Mouse (Mus musculus) hindbrain, embryonic 15.5 days (tissue): Measurements from ENCODE around the gene Ccdc84. TPM values are rescaled to one million over a fixed set of nuclear protein-coding genes. Genes with fewer than 3 reads are reported as not detected.
"Not testable (repeated sequence)": the region's sequence is repeated elsewhere in the genome, so short reads cannot be mapped to it uniquely, and the experiment has no call there.

Experiments
- ATAC-seq: fragments of 200-750 bp; cut with Nextera tagmentation; 2 replicates; pipeline ENCODE4 v1.8.0; 2017; ENCODE audit warnings: low read depth, moderate number of reproducible peaks, moderate TSS enrichment; ENCODE audit not compliant: low FRiP score
- H3K27ac ChIP-seq: fragments of 300-500 bp; sonication (generic); replicated peaks from 2 replicates; pipeline ENCODE4 v1.5.1; 2015; ENCODE audit warnings: mild to moderate bottlenecking, inconsistent platforms
- H3K27me3 ChIP-seq: fragments of 300-500 bp; sonication (generic); 2 replicates; pipeline ENCODE4 v1.6.1; 2015; ENCODE audit warnings: control low read depth, inconsistent platforms
- H3K36me3 ChIP-seq: fragments of 300-500 bp; sonication (generic); 2 replicates; pipeline ENCODE4 v1.6.1; 2015; ENCODE audit warnings: control low read depth, inconsistent platforms
- H3K4me1 ChIP-seq: fragments of 300-500 bp; sonication (generic); replicated peaks from 2 replicates; pipeline ENCODE4 v1.6.1; 2015; ENCODE audit warnings: control low read depth, inconsistent platforms
- H3K4me2 ChIP-seq: fragments of 300-500 bp; sonication (generic); 2 replicates; pipeline ENCODE4 v1.6.1; 2015; ENCODE audit warnings: moderate library complexity, mild to moderate bottlenecking, inconsistent platforms
- H3K4me3 ChIP-seq: fragments of 300-500 bp; sonication (generic); 2 replicates; pipeline ENCODE4 v1.5.1; 2015; ENCODE audit warnings: mild to moderate bottlenecking, inconsistent platforms
- H3K9ac ChIP-seq: fragments of 300-500 bp; sonication (generic); 2 replicates; pipeline ENCODE4 v1.6.1; 2015; ENCODE audit warnings: inconsistent platforms
- H3K9me3 ChIP-seq: fragments of 300-500 bp; sonication (generic); 2 replicates; pipeline ENCODE4 v1.6.1; 2016; ENCODE audit warnings: control low read depth, inconsistent platforms
- WGBS: fragments of 180-500 bp; shearing (Covaris S2); methylation state at CpG from one replicate; pipeline ENCODE4 v1.1.7; 2015; 5-methylcytosine and 5-hydroxymethylcytosine counted together
- microRNA-seq: library from miRNA; unstranded; fragments of <30 nt; microRNA quantifications from one replicate; pipeline ENCODE4, GENCODE M21; 2016
- polyA plus RNA-seq: library from polyadenylated mRNA; unstranded; fragments of >200 nt; fragmentation: Nextera tagmentation; extraction: Ambion mirVana; gene quantifications from 2 replicates; pipeline ENCODE4 v1.2.1, GENCODE M21; 2015

Ccdc84 gene
- polyA plus RNA-seq, 1 experiment from 2014 or later, result 34.9 TPM

DNA sequence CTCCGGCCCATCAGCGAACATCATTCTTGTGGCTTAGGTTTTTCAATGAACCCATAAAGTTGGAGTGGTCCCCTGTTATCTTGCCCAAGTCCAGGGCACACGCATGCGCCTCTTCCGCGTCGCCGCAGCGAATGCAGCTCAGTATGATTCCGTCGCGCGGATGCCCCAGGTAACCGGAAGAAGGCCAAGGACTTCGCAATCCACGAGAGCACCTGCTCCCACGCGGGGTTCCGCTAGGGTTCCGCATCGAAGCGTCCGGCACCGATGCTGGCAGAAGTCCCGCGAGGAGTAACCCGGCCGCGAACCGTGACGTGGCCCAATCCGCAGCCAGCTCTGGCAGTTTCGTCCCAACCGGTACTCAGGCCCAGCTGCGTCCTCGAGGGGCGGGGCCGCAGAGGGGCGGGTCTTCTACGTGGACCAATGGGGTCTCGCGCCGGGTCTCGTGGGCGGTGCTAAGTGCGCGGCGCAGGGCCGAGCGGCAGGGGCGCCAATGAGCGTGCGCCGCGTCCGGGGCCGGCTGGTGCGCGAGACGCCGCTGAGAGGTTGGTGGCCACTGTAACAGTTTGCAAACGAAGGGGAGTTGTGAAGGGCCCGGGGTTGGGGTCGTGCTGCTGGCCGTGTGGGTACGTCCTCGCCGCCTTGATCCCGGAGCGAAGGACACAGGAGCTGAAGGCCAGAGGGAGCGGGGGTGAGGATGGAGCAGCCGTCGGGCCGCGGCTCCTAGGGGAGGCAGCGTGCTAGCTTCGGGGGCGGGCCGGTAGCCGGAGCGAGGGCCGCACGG is 39.1 kb downstream of the Ccdc84 start, which contains the start of gene Hyou1:
Gene Hyou1, plus strand, starts transcription at position 437 of the 781 bp plus-strand sequence.
- Histone ChIP-seq H3K36me3 (peaks cover 34% of the 10 kb centered on the region), H3K4me2 (peak within 1 kb of the TSS; percentile 95), H3K4me1 (peaks cover 22% of the 10 kb centered on the region), H3K4me3 (peak within 1 kb of the TSS; percentile 77), H3K9me3 (no peaks in the 10 kb centered on the region), H3K27ac (peak within 1 kb of the TSS; percentile 89), H3K9ac (peak within 1 kb of the TSS; percentile 83), H3K27me3 (no peaks in the 10 kb centered on the region)
- ATAC-seq, result peak; percentile 98
- WGBS, result under 1% methylated on average over 80 of the region's 83 CpGs

GRCm38 (mm10) chr9:44378153-44378730 is 40.1 kb downstream of the Ccdc84 start:
- peak overlapping the region; percentile 89 for H3K27ac ChIP-seq
- no peak for ATAC-seq
- H3K9me3 ChIP-seq, result no peaks in the 10 kb centered on the region
- WGBS, result 90% methylated on average over 5 of the region's 5 CpGs
- H3K4me3 ChIP-seq, result peak overlapping the region; percentile 77
- no peaks in the 10 kb centered on the region for H3K27me3 ChIP-seq
- peak overlapping the region; percentile 62 for H3K4me2 ChIP-seq
- H3K4me1 ChIP-seq, result peaks cover 22% of the 10 kb centered on the region
- H3K36me3 ChIP-seq, result peaks cover 24% of the 10 kb centered on the region
- H3K9ac ChIP-seq, result peak overlapping the region; percentile 62

DNA sequence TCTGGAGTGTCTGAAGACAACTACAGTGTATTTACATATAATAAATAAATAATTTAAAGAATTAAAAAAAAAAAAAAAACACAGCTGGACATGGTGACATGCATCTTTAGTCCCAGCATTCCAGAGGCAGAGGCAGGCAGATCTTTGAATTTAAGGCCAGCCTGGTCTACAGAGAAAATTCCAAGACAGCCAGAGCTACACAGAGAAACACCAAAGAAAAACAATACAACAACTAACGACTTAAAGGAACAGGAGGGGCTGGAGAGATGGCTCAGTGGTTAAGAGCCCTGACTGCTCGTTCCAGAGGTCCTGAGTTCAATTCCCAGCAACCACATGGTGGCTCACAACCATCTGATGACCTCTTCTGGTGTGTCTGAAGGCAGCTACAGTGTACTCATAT is 41.0 kb downstream of the Ccdc84 start:
- H3K9me3 ChIP-seq, H3K4me2 ChIP-seq, H3K4me3 ChIP-seq, ATAC-seq, H3K27ac ChIP-seq, H3K9ac ChIP-seq, H3K27me3 ChIP-seq: not testable (repeated sequence)
- Histone ChIP-seq H3K36me3 (peaks cover 15% of the 10 kb centered on the region), H3K4me1 (peaks cover 22% of the 10 kb centered on the region)
- 76% methylated on average over 2 of the region's 2 CpGs for WGBS

GRCm38 (mm10) chr9:44376141-44376540 is 42.2 kb downstream of the Ccdc84 start:
- H3K4me1 ChIP-seq, result peaks cover 22% of the 10 kb centered on the region
- no peak overlapping the region for H3K27ac ChIP-seq
- no peak for ATAC-seq
- H3K27me3 ChIP-seq, result no peaks in the 10 kb centered on the region
- no peak overlapping the region for H3K9ac ChIP-seq
- WGBS, result 87% methylated on average over 6 of the region's 6 CpGs
- H3K36me3 ChIP-seq, result 0 out of 2 replicates have a peak, but pooled peaks cover 4% of the 10 kb centered on the region
- H3K4me3 ChIP-seq, result no peak overlapping the region
- H3K4me2 ChIP-seq, result no peak overlapping the region
- H3K9me3 ChIP-seq, result no peaks in the 10 kb centered on the region

DNA sequence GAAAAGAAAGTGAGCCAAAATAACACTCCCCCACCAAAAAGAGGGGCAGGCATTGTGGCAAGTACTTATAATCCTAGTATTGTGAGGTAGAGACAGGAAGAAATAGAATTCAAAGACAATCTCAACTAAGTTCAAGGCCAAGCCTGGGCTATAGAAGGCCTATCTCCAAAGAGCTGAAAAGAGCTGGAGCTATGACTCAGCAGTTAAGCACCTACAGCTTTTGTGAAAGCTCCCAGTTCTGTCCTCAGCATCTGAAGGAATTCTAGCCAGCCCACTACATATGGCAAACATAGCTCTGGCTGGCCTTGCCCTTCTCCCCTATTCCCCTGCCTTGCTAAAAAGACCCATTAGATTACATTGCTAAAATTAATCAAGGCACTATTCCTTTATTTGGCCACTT is 45.0 kb downstream of the Ccdc84 start:
- no peaks in the 10 kb centered on the region for H3K27me3 ChIP-seq
- no peak overlapping the region for H3K27ac ChIP-seq
- no peaks in the 10 kb centered on the region for H3K36me3 ChIP-seq
- peaks cover 7% of the 10 kb centered on the region for H3K4me1 ChIP-seq
- H3K4me3 ChIP-seq, result no peak overlapping the region
- no peak overlapping the region for H3K9ac ChIP-seq
- ATAC-seq, result no peak
- no peak overlapping the region for H3K4me2 ChIP-seq
- no peaks in the 10 kb centered on the region for H3K9me3 ChIP-seq

GRCm38 (mm10) chr9:44364480-44364879 is 53.9 kb downstream of the Ccdc84 start:
- 66% methylated on average over 3 of the region's 3 CpGs for WGBS
- Histone ChIP-seq H3K9me3 (no peaks in the 10 kb centered on the region), H3K27me3 (no peaks in the 10 kb centered on the region), H3K4me3 (no peak overlapping the region), H3K4me2 (no peak overlapping the region), H3K36me3 (peaks cover 5% of the 10 kb centered on the region), H3K27ac (no peak overlapping the region), H3K4me1 (peaks cover 9% of the 10 kb centered on the region), H3K9ac (no peak overlapping the region)
- no peak for ATAC-seq

GRCm38 (mm10) chr9:44361931-44362330 is 56.4 kb downstream of the Ccdc84 start:
- ATAC-seq, result peak; percentile 31; the same call in 1 of the 2 replicates
- WGBS, result 43% methylated on average over 4 of the region's 4 CpGs

DNA sequence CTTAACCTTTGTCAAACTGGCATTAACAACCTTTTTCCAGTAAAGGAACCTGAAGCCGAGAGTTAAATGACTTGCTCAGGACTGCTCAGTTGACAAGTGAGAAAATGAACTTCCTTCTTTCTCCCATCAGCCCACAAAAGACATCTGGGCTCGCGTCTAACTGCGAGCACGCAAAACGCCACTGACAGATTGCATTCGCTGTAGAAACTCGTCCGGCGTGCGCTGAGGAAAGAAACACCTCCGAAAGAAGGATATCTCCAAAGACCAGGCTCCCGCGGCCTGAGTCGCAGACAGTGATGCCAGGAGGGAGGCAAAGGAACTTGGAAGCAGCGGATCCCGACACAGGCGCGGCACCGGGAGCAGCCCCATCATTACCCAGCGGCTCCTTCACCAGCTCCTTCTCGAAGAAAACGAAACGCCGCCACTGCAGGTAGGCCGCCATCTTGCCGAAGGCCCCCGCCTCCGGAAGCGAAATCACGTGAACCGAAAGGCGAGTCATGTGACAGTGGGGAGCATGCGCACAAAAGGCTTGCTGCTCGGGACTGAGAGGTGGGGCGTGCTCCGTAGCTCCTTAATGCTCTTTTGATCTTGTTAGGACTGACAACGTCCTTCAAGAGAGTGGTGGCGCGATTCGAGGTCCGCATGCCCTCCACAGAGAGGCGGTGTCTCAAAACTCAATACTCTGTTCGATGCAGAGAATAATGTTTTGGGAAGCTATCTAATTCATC is 57.0 kb downstream of the Ccdc84 start, which contains the start of gene Vps11:
Gene Vps11, minus strand, starts transcription at position 481 of the 728 bp plus-strand sequence.
- Histone ChIP-seq H3K9me3 (no peaks in the 10 kb centered on the region), H3K27me3 (no peaks in the 10 kb centered on the region), H3K27ac (peak within 1 kb of the TSS; percentile 86), H3K4me2 (peak within 1 kb of the TSS; percentile 75), H3K36me3 (peaks cover 30% of the 10 kb centered on the region), H3K4me1 (peaks cover 9% of the 10 kb centered on the region), H3K4me3 (peak within 1 kb of the TSS; percentile 99), H3K9ac (peak within 1 kb of the TSS; percentile 95)
- ATAC-seq, result peak; percentile 95
- WGBS, result under 1% methylated on average over 44 of the region's 44 CpGs

More at GRCm38 (mm10) chr9:44361931-44362330, 56.4 kb downstream of the Ccdc84 start:
- H3K4me1 ChIP-seq, H3K27me3 ChIP-seq, H3K9me3 ChIP-seq: not testable (repeated sequence)
- peak overlapping the region; percentile 99 for H3K4me3 ChIP-seq
- H3K36me3 ChIP-seq, result peaks cover 26% of the 10 kb centered on the region
- peak overlapping the region; percentile 95 for H3K9ac ChIP-seq
- peak overlapping the region; percentile 75 for H3K4me2 ChIP-seq
- peak overlapping the region; percentile 86 for H3K27ac ChIP-seq

Small RNA genes lying within 50 kb of the gene (microRNA-seq; reads per million reads assigned to microRNA genes)
- gene Mir7085, result not detected

Other genes starting within 250 kb of the Ccdc84 start
- 20.3 and 22.5 TPM in 2 replicates for gene Cbl, start 184.5 kb downstream of the Ccdc84 start, polyA plus RNA-seq
- gene Ccdc153, start 177.9 kb downstream of the Ccdc84 start, polyA plus RNA-seq, result not detected in 2 replicates
- gene Pdzd3, start 167.1 kb downstream of the Ccdc84 start, polyA plus RNA-seq, result 0.39 and 0.87 TPM in 2 replicates
- 4.1 and 5.9 TPM in 2 replicates for gene Nlrx1, start 150.0 kb downstream of the Ccdc84 start, polyA plus RNA-seq
- gene Abcg4, start 130.0 kb downstream of the Ccdc84 start, polyA plus RNA-seq, result 28.7 and 32.1 TPM in 2 replicates
- 25.7 and 28.8 TPM in 2 replicates for gene Hinfp, start 112.9 kb downstream of the Ccdc84 start, polyA plus RNA-seq
- 28.7 and 29.3 TPM in 2 replicates for gene C2cd2l, start 98.3 kb downstream of the Ccdc84 start, polyA plus RNA-seq
- 37.5 and 38.7 TPM in 2 replicates for gene Dpagt1, start 92.5 kb downstream of the Ccdc84 start, polyA plus RNA-seq
- 133 and 149 TPM in 2 replicates for gene H2afx, start 83.9 kb downstream of the Ccdc84 start, polyA plus RNA-seq
- 64.8 and 64.9 TPM in 2 replicates for gene Hmbs, start 74.3 kb downstream of the Ccdc84 start, polyA plus RNA-seq
- gene Vps11, start 56.9 kb downstream of the Ccdc84 start, polyA plus RNA-seq, result 40.3 and 45.0 TPM in 2 replicates
- gene Hyou1, start 39.1 kb downstream of the Ccdc84 start, polyA plus RNA-seq, result 27.4 and 27.6 TPM in 2 replicates
- 50.2 and 56.3 TPM in 2 replicates for gene Slc37a4, start 21.7 kb downstream of the Ccdc84 start, polyA plus RNA-seq
- gene Rps25, start 11.4 kb downstream of the Ccdc84 start, polyA plus RNA-seq, result 1,001 and 1,147 TPM in 2 replicates
- 287 and 295 TPM in 2 replicates for gene Trappc4, start 11.0 kb downstream of the Ccdc84 start, polyA plus RNA-seq
- gene Foxr1, start 22.6 kb upstream of the Ccdc84 start, polyA plus RNA-seq, result not detected in 2 replicates
- not detected in 2 replicates for gene Upk2, start 36.4 kb upstream of the Ccdc84 start, polyA plus RNA-seq
- 10.7 and 11.9 TPM in 2 replicates for gene Bcl9l, start 64.3 kb upstream of the Ccdc84 start, polyA plus RNA-seq
- gene Cxcr5, start 143.3 kb upstream of the Ccdc84 start, polyA plus RNA-seq, result 0.09 TPM in 1 of 2 replicates, not detected in the other
- gene Ddx6, start 186.3 kb upstream of the Ccdc84 start, polyA plus RNA-seq, result 13.6 and 18.5 TPM in 2 replicates